Mouse (Mus musculus) small intestine, adult 2 months (tissue): ENCODE data around the gene Ppard.

ENCODE experiments used
- CTCF ChIP-seq: fragments of 200-500 bp; IDR thresholded peaks from 2 replicates; pipeline ENCODE4 v1.5.1; 2012; ENCODE audit warnings: low read depth, mild to moderate bottlenecking, control low read depth, inconsistent platforms, low read length, moderate library complexity, mixed read lengths; ENCODE audit not compliant: insufficient replicate concordance, insufficient read length; ENCODE audit errors: extremely low read depth
- POLR2A ChIP-seq: fragments of 200-500 bp; IDR thresholded peaks from 2 replicates; pipeline ENCODE4 v1.6.1; 2012; ENCODE audit warnings: low read depth, mild to moderate bottlenecking, control low read depth, inconsistent platforms, low read length, moderate library complexity

- TF ChIP-seq CTCF (no peak), POLR2A (no peak)
These were observed 102.8 kb downstream of the Ppard start for GRCm38 (mm10) chr17:28335267-28335666.
